Mouse (Mus musculus) ES-Bruce4 (cell line): ENCODE results near the gene Snap91.

Source experiments
- CTCF ChIP-seq: IDR thresholded peaks from one replicate; pipeline ENCODE4 v1.8.1; 2011; ENCODE audit warnings: low read depth, low read length
- POLR2A ChIP-seq: IDR thresholded peaks from one replicate; pipeline ENCODE4 v1.8.1; 2011; ENCODE audit warnings: low read length; ENCODE audit not compliant: insufficient read depth

DNA sequence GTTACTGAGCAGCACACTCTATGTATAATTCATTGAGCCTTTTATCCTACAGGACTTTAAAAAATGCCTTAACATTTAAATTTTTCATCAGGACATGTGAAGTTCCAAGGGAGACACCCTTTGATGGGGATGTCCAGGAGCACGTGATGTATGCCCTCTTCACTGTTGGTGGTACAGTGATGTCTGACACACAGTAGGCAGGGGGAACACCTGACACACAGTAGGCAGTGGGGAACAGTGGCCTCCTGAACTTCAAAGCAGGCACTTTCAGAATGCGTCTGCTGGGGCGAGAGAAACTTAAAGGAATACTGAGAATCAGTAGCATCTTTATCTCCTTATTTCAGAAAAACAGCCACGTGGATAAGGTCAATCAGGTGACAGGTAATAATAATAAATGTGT is 62.8 kb downstream of the Snap91 start:
- no peak for TF ChIP-seq CTCF
- no peak for TF ChIP-seq POLR2A
